Mouse (Mus musculus) hindbrain, embryonic 12.5 days (tissue): ENCODE data around the gene Btbd19. TPM values are rescaled to one million over a fixed set of nuclear protein-coding genes. Genes with fewer than 3 reads are reported as not detected.

Experiments
- ATAC-seq: fragments of 200-750 bp; cut with Nextera tagmentation; 2 replicates; pipeline ENCODE4 v1.8.0; 2017; ENCODE audit warnings: moderate TSS enrichment; ENCODE audit not compliant: low FRiP score
- H3K27ac ChIP-seq: fragments of 300-500 bp; sonication (generic); 2 replicates; pipeline ENCODE4 v1.5.1; 2016; ENCODE audit warnings: mild to moderate bottlenecking
- H3K27me3 ChIP-seq: fragments of 300-500 bp; sonication (generic); 2 replicates; pipeline ENCODE4 v1.6.1; 2016; ENCODE audit warnings: mild to moderate bottlenecking
- H3K36me3 ChIP-seq: fragments of 300-500 bp; sonication (generic); 2 replicates; pipeline ENCODE4 v1.6.1; 2016; ENCODE audit warnings: mild to moderate bottlenecking
- H3K4me1 ChIP-seq: fragments of 300-500 bp; sonication (generic); 2 replicates; pipeline ENCODE4 v1.6.1; 2016
- H3K4me2 ChIP-seq: fragments of 300-500 bp; sonication (generic); replicated peaks from 2 replicates; pipeline ENCODE4 v1.6.1; 2016; ENCODE audit warnings: mild to moderate bottlenecking
- H3K4me3 ChIP-seq: fragments of 300-500 bp; sonication (generic); 2 replicates; pipeline ENCODE4 v1.5.1; 2016; ENCODE audit warnings: mild to moderate bottlenecking
- H3K9ac ChIP-seq: fragments of 300-500 bp; sonication (generic); 2 replicates; pipeline ENCODE4 v1.6.1; 2016; ENCODE audit warnings: mild to moderate bottlenecking, moderate library complexity
- H3K9me3 ChIP-seq: fragments of 300-500 bp; sonication (generic); replicated peaks from 2 replicates; pipeline ENCODE4 v1.6.1; 2016; ENCODE audit warnings: mild to moderate bottlenecking
- WGBS: fragments of 180-500 bp; shearing (Covaris S2); methylation state at CpG from one replicate; pipeline ENCODE4 v1.1.7; 2016; 5-methylcytosine and 5-hydroxymethylcytosine counted together
- polyA plus RNA-seq: library from polyadenylated mRNA; unstranded; fragments of >200 nt; fragmentation: Nextera tagmentation; extraction: Ambion mirVana; gene quantifications from 2 replicates; pipeline ENCODE4 v1.2.1, GENCODE M21; 2016

The Btbd19 gene
- polyA plus RNA-seq, 1 experiment from 2014 or later, result 4.0 TPM

DNA sequence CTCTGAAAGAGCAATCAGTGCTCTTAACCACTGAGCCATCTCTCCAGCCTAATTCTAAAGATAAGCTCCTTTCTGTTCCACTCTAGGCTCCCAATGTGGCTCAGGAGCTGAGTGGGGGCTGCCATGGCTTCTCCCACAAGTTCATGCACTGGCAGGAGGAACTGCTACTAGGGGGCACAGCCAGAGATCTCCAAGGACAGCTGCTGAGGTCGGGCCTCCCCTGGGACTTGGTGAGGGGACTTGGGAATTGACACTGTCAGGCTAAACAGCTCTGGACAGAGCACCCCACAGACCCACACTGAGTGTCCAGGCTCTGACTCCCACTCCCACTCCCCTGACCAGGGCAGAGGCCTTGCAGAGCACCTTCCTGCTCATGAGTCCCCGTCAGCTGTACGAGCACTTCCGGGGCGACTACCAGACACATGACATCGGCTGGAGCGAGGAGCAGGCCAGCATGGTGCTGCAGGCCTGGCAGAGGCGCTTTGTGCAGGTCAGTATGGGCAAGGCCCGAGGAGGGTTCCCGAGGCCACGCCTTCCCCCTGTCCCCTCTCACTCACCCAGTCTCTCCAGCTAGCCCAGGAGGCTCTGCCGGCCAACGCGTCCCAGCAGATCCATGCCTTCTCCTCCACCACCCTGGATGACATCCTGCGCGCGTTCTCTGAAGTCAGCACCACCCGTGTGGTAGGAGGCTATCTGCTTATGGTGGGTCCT is 17.6 kb downstream of the Btbd19 start:
- Histone ChIP-seq H3K9me3 (no peaks in the 10 kb centered on the region), H3K27me3 (no peaks in the 10 kb centered on the region), H3K9ac (no peak overlapping the region), H3K27ac (no peak overlapping the region), H3K4me3 (no peak overlapping the region), H3K36me3 (peaks cover 25% of the 10 kb centered on the region), H3K4me2 (no peak overlapping the region), H3K4me1 (0 out of 2 replicates have a peak, but pooled peaks cover 3% of the 10 kb centered on the region)
- no peak for ATAC-seq
- 91% methylated on average over 18 of the region's 18 CpGs for WGBS

DNA sequence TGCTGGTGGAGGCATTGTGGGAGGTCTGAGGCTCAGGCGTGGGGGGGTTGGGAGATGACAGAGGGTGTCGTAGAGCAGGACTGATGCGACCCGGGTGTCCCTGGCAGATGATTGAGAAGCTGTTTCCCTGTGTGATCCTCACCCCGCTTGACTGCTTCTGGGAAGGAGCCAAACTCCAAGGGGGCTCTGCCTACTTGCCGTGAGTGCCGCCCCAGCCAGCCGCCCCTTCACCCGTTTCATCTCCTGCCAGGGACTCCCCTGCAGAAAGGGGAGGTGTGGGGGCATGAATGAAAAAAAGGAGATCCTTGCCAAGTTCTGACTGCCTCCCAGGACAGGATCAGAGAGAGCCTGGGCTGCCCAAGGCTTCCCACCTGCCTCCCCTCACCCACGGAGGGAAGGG is 20.4 kb downstream of the Btbd19 start:
- no peak overlapping the region for H3K4me3 ChIP-seq
- H3K27me3 ChIP-seq, result no peaks in the 10 kb centered on the region
- H3K36me3 ChIP-seq, result peaks cover 19% of the 10 kb centered on the region
- no peaks in the 10 kb centered on the region for H3K9me3 ChIP-seq
- 58% methylated on average over 10 of the region's 10 CpGs for WGBS
- ATAC-seq, result peak; percentile 14; the same call in 1 of the 2 replicates
- H3K4me2 ChIP-seq, result no peak overlapping the region
- 0 out of 2 replicates have a peak, but pooled peaks cover 3% of the 10 kb centered on the region for H3K4me1 ChIP-seq
- H3K27ac ChIP-seq, result no peak overlapping the region
- H3K9ac ChIP-seq, result no peak overlapping the region

- Histone ChIP-seq H3K9ac (no peak overlapping the region), H3K27me3 (no peaks in the 10 kb centered on the region), H3K36me3 (peaks cover 17% of the 10 kb centered on the region), H3K27ac (no peak overlapping the region), H3K4me2 (no peak overlapping the region), H3K4me1 (0 out of 2 replicates have a peak, but pooled peaks cover 3% of the 10 kb centered on the region), H3K4me3 (no peak overlapping the region), H3K9me3 (no peaks in the 10 kb centered on the region)
- 83% methylated on average over 10 of the region's 10 CpGs for whole genome bisulfite sequencing
- peak; percentile 33; the same call in 1 of the 2 replicates for ATAC-seq
Measured at GRCm38 (mm10) chr4:117104672-117105071, 20.9 kb downstream of the Btbd19 start.

DNA sequence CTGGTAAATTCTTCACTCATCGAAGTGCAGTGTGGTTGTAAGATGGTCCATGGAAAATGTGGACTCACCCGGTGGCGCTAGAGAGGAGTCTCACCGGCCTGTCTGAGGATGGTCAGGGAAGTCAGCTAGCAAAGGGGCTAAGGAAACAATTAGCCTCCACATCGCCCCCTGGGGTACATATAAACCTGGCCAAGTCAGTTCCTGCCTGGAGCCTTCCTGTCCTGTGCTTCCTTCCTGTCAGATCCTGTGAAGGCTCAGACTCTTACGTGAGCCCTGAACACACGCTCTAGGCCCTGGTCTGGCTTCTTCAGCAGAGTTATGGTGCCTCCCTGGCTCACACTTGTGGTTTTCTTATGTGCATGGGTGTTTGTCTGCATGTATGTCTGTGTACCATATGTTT is 24.3 kb downstream of the Btbd19 start:
- no peaks in the 10 kb centered on the region for H3K36me3 ChIP-seq
- H3K4me2 ChIP-seq, result no peak overlapping the region
- H3K9me3 ChIP-seq, result no peaks in the 10 kb centered on the region
- H3K4me3 ChIP-seq, result no peak overlapping the region
- no peak overlapping the region for H3K9ac ChIP-seq
- no peak overlapping the region for H3K27ac ChIP-seq
- H3K4me1 ChIP-seq, result peaks cover 22% of the 10 kb centered on the region
- peaks cover 20% of the 10 kb centered on the region; the same call in 1 of the 2 replicates for H3K27me3 ChIP-seq
- no peak for ATAC-seq
- 47% methylated on average over 7 of the region's 7 CpGs for WGBS

- no peak overlapping the region for H3K4me3 ChIP-seq
- no peak for ATAC-seq
- 78% methylated on average over 4 of the region's 4 CpGs for WGBS
Measured at GRCm38 (mm10) chr4:117100036-117100435, 25.5 kb downstream of the Btbd19 start.

GRCm38 (mm10) chr4:117098764-117099036 is 26.8 kb downstream of the Btbd19 start:
- Histone ChIP-seq H3K4me2 (no peak overlapping the region), H3K4me1 (peaks cover 29% of the 10 kb centered on the region), H3K4me3 (no peak overlapping the region), H3K9ac (no peak overlapping the region), H3K9me3 (no peaks in the 10 kb centered on the region), H3K36me3 (no peaks in the 10 kb centered on the region), H3K27ac (no peak overlapping the region), H3K27me3 (peaks cover 38% of the 10 kb centered on the region)
- no peak for ATAC-seq
- WGBS, result 67% methylated on average over 2 of the region's 2 CpGs

More at GRCm38 (mm10) chr4:117100036-117100435, 25.5 kb downstream of the Btbd19 start:
- peaks cover 29% of the 10 kb centered on the region for H3K4me1 ChIP-seq
- H3K36me3 ChIP-seq, result no peaks in the 10 kb centered on the region
- no peak overlapping the region for H3K4me2 ChIP-seq
- no peak overlapping the region for H3K27ac ChIP-seq
- H3K27me3 ChIP-seq, result peaks cover 28% of the 10 kb centered on the region; the same call in 1 of the 2 replicates
- no peak overlapping the region for H3K9ac ChIP-seq
- no peaks in the 10 kb centered on the region for H3K9me3 ChIP-seq

DNA sequence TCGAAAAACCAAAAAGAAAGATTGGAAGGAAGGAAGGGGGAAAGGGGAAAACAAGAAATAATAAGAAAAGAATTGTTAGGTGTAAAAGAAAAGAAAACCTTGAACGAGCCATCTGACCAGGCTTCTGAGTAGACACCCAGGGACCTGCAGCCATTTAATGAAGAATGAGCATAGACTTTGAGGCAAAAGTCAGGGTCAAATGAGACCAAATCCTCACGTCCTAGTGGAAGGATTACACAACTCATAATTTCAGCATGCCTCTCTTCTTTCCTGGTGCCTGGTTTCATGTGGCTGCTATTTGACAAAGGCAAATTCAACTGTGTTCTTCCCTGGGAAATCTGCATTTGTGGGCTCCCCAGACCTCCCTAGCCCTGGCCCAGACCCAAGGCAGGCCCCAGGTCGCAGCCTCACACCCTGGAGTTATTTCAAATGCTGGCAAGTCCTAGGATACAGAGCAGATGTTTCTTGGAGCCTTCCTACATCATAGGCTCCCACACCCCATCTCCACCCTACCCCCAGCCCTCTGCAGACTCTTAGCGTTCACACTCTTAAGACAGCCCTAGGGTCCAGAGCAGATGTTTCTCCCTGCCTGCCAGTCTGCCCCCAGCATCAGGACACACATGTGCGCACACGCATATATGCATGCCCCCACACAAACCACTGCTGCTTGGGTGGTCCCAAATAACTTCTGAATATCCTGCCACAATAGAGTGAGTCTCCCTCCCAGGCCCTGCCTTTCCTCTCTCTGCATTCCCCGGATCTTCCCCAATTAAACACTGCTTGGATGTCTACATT is 27.4 kb downstream of the Btbd19 start:
- Histone ChIP-seq H3K9ac (0 out of 2 replicates have a peak overlapping the region, but pooled peaks have one; percentile 2), H3K27me3 (peaks cover 38% of the 10 kb centered on the region), H3K36me3 (no peaks in the 10 kb centered on the region), H3K27ac (no peak overlapping the region), H3K9me3 (no peaks in the 10 kb centered on the region), H3K4me3 (no peak overlapping the region), H3K4me1 (peaks cover 29% of the 10 kb centered on the region), H3K4me2 (peak overlapping the region; percentile 90; the same call in 1 of the 2 replicates)
- 59% methylated on average over 8 of the region's 8 CpGs for WGBS
- ATAC-seq, result no peak

GRCm38 (mm10) chr4:117096666-117097065 is 28.9 kb downstream of the Btbd19 start:
- H3K27me3 ChIP-seq, result peaks cover 38% of the 10 kb centered on the region
- H3K36me3 ChIP-seq, result no peaks in the 10 kb centered on the region
- no peaks in the 10 kb centered on the region for H3K9me3 ChIP-seq
- H3K4me3 ChIP-seq, result peak overlapping the region; percentile 60
- H3K4me2 ChIP-seq, result peak overlapping the region; percentile 90
- peaks cover 29% of the 10 kb centered on the region for H3K4me1 ChIP-seq
- H3K27ac ChIP-seq, result no peak overlapping the region
- H3K9ac ChIP-seq, result peak overlapping the region; percentile 71
- no peak for ATAC-seq
- WGBS, result 13% methylated on average over 5 of the region's 5 CpGs

GRCm38 (mm10) chr4:117095551-117096452 is 29.7 kb downstream of the Btbd19 start, which contains the start of gene Ptch2:
Gene Ptch2, plus strand, starts transcription at chr4:117096075.
- WGBS, result under 1% methylated on average over 42 of the region's 50 CpGs
- peaks cover 38% of the 10 kb centered on the region for H3K27me3 ChIP-seq
- peak; percentile 89 for ATAC-seq

DNA sequence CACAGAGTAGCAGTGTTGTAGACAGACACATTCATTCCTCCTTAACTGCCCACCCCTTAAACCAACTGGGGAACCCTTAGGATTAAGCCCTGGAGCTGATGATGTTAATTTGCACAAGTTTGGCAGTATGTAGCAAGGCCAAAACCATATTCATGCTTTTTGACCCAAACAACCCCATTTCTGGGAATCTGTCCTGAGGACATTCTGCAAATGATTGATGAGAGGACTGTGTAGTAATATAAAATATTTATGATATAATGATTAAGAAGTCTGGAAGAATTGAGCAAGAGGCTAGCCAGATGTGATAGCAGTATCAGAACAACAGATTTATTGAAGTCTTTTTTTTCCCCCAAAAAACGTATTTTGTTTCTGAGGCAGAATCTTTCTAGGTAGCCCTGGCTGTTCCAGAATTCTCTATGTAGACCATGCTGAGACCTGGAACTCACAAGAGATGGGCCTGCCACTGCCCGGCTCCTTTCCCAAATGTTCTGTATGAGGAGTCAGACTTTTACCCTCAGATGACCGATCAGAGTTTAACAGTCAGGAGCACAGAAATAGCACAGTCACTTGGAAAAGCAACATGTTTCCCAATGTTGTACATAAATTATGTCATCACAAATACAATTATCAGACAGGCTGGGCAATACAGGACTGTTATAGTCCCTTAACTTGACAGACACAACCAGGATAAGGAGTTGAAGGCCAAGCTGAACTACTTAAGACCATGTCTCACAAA is 30.7 kb downstream of the Btbd19 start:
- Histone ChIP-seq H3K36me3 (no peaks in the 10 kb centered on the region), H3K4me1 (peaks cover 29% of the 10 kb centered on the region), H3K4me3 (no peak overlapping the region), H3K27me3 (peaks cover 38% of the 10 kb centered on the region), H3K9ac (no peak overlapping the region), H3K4me2 (no peak overlapping the region), H3K9me3 (no peaks in the 10 kb centered on the region), H3K27ac (no peak overlapping the region)
- 83% methylated on average over 3 of the region's 3 CpGs for WGBS
- ATAC-seq, result no peak

More at GRCm38 (mm10) chr4:117095551-117096452, 29.7 kb downstream of the Btbd19 start, which contains the start of gene Ptch2:
- H3K36me3 ChIP-seq, result no peaks in the 10 kb centered on the region
- peak within 1 kb of the TSS; percentile 60 for H3K4me3 ChIP-seq
- no peaks in the 10 kb centered on the region for H3K9me3 ChIP-seq
- peak within 1 kb of the TSS; percentile 72 for H3K27ac ChIP-seq
- H3K4me2 ChIP-seq, result peak within 1 kb of the TSS; percentile 90
- H3K4me1 ChIP-seq, result peaks cover 29% of the 10 kb centered on the region
- H3K9ac ChIP-seq, result peak within 1 kb of the TSS; percentile 71

DNA sequence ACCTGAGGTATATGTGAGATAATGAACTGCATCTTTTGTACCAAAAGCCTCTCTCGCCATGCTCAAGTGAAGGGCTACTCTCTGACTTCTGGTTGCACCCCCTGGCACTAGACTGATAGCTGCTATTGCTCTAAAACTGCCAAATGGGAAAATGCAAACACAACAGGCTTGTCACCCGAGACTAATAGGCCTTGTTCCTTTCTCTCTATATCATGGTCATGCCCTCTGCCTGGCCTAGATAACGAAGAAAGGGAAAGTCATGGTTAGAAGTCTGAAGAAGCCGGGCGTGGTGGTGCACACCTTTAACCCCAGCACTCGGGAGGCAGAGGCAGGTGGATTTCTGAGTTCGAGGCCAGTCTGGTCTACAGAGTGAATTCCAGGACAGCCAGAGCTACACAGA is 34.9 kb downstream of the Btbd19 start:
- Histone ChIP-seq H3K4me1 (peaks cover 4% of the 10 kb centered on the region), H3K4me2 (no peak overlapping the region), H3K27me3 (peaks cover 11% of the 10 kb centered on the region), H3K4me3 (no peak overlapping the region), H3K36me3 (peaks cover 8% of the 10 kb centered on the region), H3K27ac (no peak overlapping the region), H3K9ac (no peak overlapping the region), H3K9me3 (no peaks in the 10 kb centered on the region)
- ATAC-seq, result no peak
- WGBS, result 80% methylated on average over 7 of the region's 7 CpGs
